Mouse (Mus musculus) liver, adult 2 months (tissue): Measurements from ENCODE around the gene Racgap1.

ENCODE experiments used
- CTCF ChIP-seq: fragments of 200-500 bp; IDR thresholded peaks from 2 replicates; pipeline ENCODE4 v1.5.1; 2011; ENCODE audit warnings: low read depth, low read length, control low read depth
- POLR2A ChIP-seq: fragments of 200-500 bp; IDR thresholded peaks from 2 replicates; pipeline ENCODE4 v1.6.1; 2011; ENCODE audit warnings: low read length, control low read depth; ENCODE audit not compliant: insufficient read depth; ENCODE audit errors: extremely low read depth

DNA sequence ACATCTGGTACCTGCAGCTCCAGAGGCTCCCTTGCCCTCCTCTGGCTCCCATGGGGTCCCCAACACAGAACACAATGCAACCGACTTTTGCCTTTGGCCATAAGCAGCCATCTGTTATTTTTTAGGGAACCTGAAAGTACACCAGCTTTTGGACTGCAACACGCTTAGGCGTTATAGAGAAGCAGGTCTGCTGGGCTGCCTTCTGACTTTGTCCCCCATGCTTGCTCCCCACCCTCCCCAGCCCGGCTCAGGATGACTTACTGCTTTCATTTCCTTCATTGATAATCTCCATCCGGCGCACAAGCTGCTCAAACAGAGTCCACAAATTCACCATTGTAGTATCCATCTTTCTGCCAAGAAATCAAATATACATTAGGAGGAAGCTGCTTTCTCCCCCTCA is 8.8 kb downstream of the Racgap1 start:
- TF ChIP-seq CTCF: no peak
- TF ChIP-seq POLR2A: no peak
